In the genomic region with DNA sequence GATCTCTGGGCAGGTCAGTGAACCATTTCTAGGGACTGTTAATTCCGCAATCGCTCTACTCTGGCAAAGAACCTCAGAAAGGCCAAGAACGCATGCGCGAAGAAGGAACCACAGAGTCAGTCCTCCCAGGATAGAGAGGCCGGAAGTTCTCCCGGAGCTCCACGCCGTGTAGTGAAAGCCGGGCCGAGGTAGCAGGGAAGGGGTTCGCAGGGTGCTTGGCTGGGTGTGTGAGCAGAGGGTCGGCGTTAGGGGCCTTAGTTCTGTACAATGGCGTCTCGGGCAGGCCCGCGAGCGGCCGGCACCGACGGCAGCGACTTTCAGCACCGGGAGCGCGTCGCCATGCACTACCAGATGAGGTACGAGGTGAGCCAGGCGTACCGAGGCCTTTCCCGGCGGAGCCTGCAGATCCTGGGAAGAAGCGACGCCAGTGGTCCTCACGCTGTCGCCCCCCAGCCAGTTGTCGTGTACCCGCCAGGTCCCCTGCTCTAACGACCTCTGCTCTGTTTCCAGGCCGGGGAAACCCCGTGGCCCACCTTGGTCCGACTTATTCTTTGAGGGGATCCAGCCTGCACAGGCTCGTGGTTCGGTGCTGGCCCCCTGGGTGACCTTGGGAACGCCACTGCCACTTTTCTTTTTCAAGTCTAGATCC, we compare ENCODE assay signal across 7 mouse cellular contexts. TPM values are rescaled to one million over a fixed set of nuclear protein-coding genes. Genes with fewer than 3 reads are reported as not detected.
A peak's percentile ranks its signal among the peaks of the same experiment; 100 is the strongest.
DNase-seq lines count a peak whose midpoint lies in the region; ATAC-seq and TF ChIP-seq lines count a peak whose summit lies in the region.

Jagn1 (plus strand) TSS at position 128 of the 649 bp plus-strand sequence.

- H3K9me3 ChIP-seq in intestine, postnatal 0 days (ENCODE audit: control insufficient read depth): no peaks in the 10 kb centered on the region
- no peaks in the 10 kb centered on the region for H3K9me3 ChIP-seq in midbrain, embryonic 12.5 days

- TF ChIP-seq POLR2A in small intestine, adult 2 months (IDR thresholded peaks at IDR 0.05; ENCODE audit: low read depth, low read length): peak; percentile 83

- no peaks in the 10 kb centered on the region for H3K4me1 ChIP-seq in intestine, postnatal 0 days (replicated peaks; ENCODE audit: control insufficient read depth, insufficient read depth, low read length)
- H3K4me1 ChIP-seq in midbrain, embryonic 12.5 days: peaks cover 10% of the 10 kb centered on the region
- H3K4me1 ChIP-seq in small intestine, adult 2 months (ENCODE audit: control insufficient read depth, insufficient read depth, insufficient read length, low read length): peaks cover 13% of the 10 kb centered on the region; the same call in 1 of the 2 replicates

- intact Hi-C loops in left cerebral cortex, postnatal 4 days (cut with DNase I): no loop called here

- H3K4me2 ChIP-seq in intestine, postnatal 0 days (replicated peaks; ENCODE audit: low read depth): peak within 1 kb of the TSS; percentile 93
- H3K4me2 ChIP-seq in midbrain, embryonic 12.5 days (replicated peaks): peak within 1 kb of the TSS; percentile 89

- ATAC-seq in intestine, postnatal 0 days: peak; percentile 74
- peak; percentile 94 for ATAC-seq in midbrain, embryonic 12.5 days (ENCODE audit: low FRiP score, low read depth)

- peak; percentile 87 for DNase-seq in adrenal gland, adult 8-10 months
- DNase-seq in embryo, embryonic 9.5 days (ENCODE audit: extremely low spot score): peak; percentile 96
- no peak for DNase-seq in gonadal fat pad, adult 2 months (ENCODE audit: low read depth)
- DNase-seq in left cerebral cortex, postnatal 4 days: peak; percentile 90

- H3K9ac ChIP-seq in intestine, postnatal 0 days (ENCODE audit: low read depth, low read length): peak within 1 kb of the TSS; percentile 84
- peak within 1 kb of the TSS; percentile 88 for H3K9ac ChIP-seq in midbrain, embryonic 12.5 days (replicated peaks)

- peak within 1 kb of the TSS; percentile 51 for H3K27ac ChIP-seq in intestine, postnatal 0 days (ENCODE audit: low read depth, low read length)
- peak within 1 kb of the TSS; percentile 36 for H3K27ac ChIP-seq in midbrain, embryonic 12.5 days (replicated peaks)
- peak within 1 kb of the TSS; percentile 3; the same call in 1 of the 2 replicates for H3K27ac ChIP-seq in small intestine, adult 2 months (ENCODE audit: insufficient read depth, low read depth, low read length)

- under 1% methylated on average over 39 of the region's 45 CpGs for WGBS in intestine, postnatal 0 days
- under 1% methylated on average over 42 of the region's 45 CpGs for WGBS in midbrain, embryonic 12.5 days
- 0% methylated on average over 45 of the region's 45 CpGs for WGBS in small intestine, adult 2 months

- peak within 1 kb of the TSS; percentile 92 for H3K4me3 ChIP-seq in intestine, postnatal 0 days (ENCODE audit: low read depth, low read length)
- peak within 1 kb of the TSS; percentile 96 for H3K4me3 ChIP-seq in midbrain, embryonic 12.5 days
- peak within 1 kb of the TSS; percentile 90 for H3K4me3 ChIP-seq in small intestine, adult 2 months (ENCODE audit: low read depth, low read length)

- no peaks in the 10 kb centered on the region for H3K27me3 ChIP-seq in intestine, postnatal 0 days (replicated peaks; ENCODE audit: control insufficient read depth, insufficient read depth, low read length)
- H3K27me3 ChIP-seq in midbrain, embryonic 12.5 days: no peaks in the 10 kb centered on the region
- H3K27me3 ChIP-seq in small intestine, adult 2 months (ENCODE audit: control insufficient read depth, insufficient read depth, low read length): no peaks in the 10 kb centered on the region

- TF ChIP-seq CTCF in intestine, postnatal 0 days (IDR thresholded peaks at IDR 0.05; ENCODE audit: low read depth): no peak
- no peak for TF ChIP-seq CTCF in small intestine, adult 2 months (IDR thresholded peaks at IDR 0.05; ENCODE audit: extremely low read depth, insufficient read length, insufficient replicate concordance, low read depth, low read length)

- peaks cover 14% of the 10 kb centered on the region for H3K36me3 ChIP-seq in intestine, postnatal 0 days (ENCODE audit: control insufficient read depth, insufficient read depth)
- H3K36me3 ChIP-seq in midbrain, embryonic 12.5 days: peaks cover 22% of the 10 kb centered on the region
- peaks cover 6% of the 10 kb centered on the region for H3K36me3 ChIP-seq in small intestine, adult 2 months (ENCODE audit: control insufficient read depth, insufficient read depth, low read length)

RNA-seq across cellular contexts. Expression of gene Jagn1, which starts in this region (rescaled TPM):
- 10 to 100 TPM; 40.6 to 52.5 (median 46.4) TPM for total RNA-seq in adrenal gland, adult 8-10 months (2022)
- polyA plus RNA-seq in gonadal fat pad, adult 2 months (2012; rRNA removed): 85.6 and 92.9 TPM in 2 replicates
- 44.9 and 48.8 TPM in 2 replicates for polyA plus RNA-seq in intestine, postnatal 0 days (2015; fragmentation: Nextera tagmentation; extraction: Ambion mirVana)
- 10 to 100 TPM; 39.1 to 44.9 TPM for total RNA-seq in left cerebral cortex, postnatal 4 days (2021)
- 73.4 and 74.9 TPM in 2 replicates for polyA plus RNA-seq in midbrain, embryonic 12.5 days (2016; fragmentation: Nextera tagmentation; extraction: Ambion mirVana)
- 36.9 and 39.4 TPM in 2 replicates for polyA plus RNA-seq in small intestine, adult 2 months (2012; rRNA removed)
